Mouse (Mus musculus): ENCODE results near the gene Olfr372. TPM values are rescaled to one million over a fixed set of nuclear protein-coding genes. Genes with fewer than 3 reads are reported as not detected.
"Not testable (repeated sequence)": the region's sequence is repeated elsewhere in the genome, so short reads cannot be mapped to it uniquely, and the experiment has no call there.

Olfr372 gene
- not detected for total RNA-seq (2021)
- long read RNA-seq, experiment 1: 0 reads
- long read RNA-seq, experiment 2: 0 reads

GRCm38 (mm10) chr8:72040918-72041317, at the start of gene Olfr372:
TSS of gene Olfr372 (plus strand) at chr8:72041218.
- DNase-seq: not testable (repeated sequence)

- no peak for DNase-seq
Measured at GRCm38 (mm10) chr8:71999434-71999833, 41.6 kb upstream of the Olfr372 start.

- DNase-seq: no peak
Measured at GRCm38 (mm10) chr8:72000223-72000622, 40.8 kb upstream of the Olfr372 start.

DNA sequence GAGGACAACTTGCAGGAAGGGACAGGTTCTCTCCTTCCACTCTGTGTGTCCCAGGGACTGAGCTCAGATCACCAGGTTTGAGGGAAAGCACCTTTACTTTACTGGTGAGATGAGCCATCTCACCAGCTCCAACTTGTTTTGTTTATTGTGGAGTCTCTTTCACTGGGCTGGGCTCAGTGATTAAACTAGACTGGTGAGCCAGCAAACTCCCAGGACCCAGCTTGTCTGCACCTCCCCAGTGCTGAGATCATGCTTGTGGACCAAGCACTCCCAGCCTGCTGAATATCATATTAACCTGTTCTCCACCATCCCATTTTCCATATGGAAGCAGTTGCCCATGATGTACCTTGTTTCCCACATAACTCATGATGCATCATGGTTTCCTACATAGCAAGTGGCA, 38.1 kb upstream of the Olfr372 start:
- no peak for DNase-seq

DNA sequence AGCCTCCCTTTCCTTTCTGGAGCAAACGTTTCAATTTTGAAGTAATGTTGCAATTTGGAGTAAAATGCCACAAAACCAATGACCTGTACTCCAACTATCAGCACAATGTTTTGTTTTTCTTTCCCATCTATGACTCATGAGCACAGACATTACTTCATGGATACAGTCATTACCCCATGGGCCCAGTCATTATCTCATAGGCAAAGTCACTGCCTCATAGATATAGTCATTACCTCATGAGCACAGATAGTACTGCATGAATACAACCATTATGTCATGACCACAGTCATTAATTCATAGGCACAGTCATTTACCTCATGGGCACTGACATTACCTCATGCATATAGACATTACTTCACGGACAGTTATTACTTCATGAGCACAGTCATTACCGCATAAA, 35.1 kb upstream of the Olfr372 start:
- DNase-seq: no peak

DNA sequence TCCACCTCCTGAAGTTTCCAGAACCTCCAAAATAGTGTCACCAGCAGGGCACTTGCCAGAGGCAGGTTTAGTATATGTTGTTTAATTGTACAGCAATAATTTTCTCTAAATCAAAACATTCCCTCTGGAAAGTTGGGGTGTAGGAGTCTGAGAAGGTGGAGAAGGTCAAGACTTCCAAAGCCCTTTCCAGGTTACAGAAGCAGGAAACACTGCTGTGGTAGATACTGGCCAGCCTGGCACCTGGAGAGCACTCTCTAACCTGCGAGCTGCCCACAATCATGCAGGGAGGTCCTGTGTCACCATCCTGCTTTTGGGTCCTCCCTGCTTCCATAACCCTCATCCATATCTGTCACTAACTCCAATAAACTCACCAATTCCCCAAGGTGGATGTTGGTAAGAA, 34.3 kb upstream of the Olfr372 start:
- DNase-seq: no peak

- DNase-seq: peak; percentile 55
Measured at GRCm38 (mm10) chr8:72008134-72008641, 32.8 kb upstream of the Olfr372 start.

DNA sequence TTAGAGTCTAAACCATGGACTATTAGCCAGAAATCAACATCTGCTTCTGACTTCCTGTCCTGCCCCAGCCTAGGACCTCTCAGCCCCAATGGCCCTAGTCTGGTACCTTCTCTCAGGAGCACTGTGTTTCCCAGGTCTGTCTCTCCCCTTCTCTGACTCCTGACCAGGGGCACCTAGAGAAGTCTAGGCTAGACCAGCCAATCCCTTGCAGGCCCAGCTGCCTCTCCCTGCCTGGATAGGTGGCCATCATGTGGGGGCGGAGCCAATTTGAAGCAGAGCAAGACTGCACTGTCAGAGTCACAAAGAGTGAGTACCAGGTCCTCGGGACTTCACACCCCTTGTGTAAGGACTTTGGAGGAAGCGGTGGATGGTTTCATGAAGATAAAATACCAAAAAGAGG, 31.5 kb upstream of the Olfr372 start, which contains the start of gene Cyp4f18:
Cyp4f18 (minus strand) TSS at position 154 of the 400 bp plus-strand sequence.
- no peak for DNase-seq

DNA sequence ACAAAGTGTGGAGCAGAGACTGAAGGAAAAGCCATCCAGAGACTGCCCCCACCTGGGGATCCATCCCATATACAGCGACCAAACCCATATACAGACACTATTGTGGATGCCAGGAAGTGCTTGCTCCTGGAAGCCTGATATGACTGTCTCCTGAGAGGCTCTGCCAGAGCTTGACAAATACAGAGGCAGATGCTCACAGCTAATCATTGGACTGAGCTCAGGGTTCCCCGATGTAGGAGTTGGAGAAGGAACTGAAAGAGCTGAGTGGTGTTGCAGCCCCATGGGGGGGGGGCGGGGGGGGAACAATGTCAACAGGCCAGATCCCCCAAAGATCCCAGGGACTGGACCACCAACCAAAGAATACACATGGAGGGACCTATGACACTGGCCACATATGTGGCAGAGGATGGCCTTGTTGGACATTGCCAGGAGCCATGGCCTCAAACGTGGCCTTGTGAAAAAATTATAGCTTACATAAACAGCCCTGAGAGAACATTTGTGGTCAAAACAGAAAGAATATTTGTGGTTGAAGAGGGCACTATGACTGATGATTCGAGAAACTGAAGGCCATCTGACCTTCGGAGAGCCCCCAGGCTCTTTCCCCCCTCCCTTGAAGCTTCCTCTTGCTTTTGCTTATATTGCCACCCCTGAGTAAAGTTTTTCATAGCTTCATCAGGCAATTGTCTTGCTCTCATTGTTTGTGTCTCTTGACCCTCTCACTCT, 27.4 kb upstream of the Olfr372 start:
- DNase-seq: peak; percentile 36

GRCm38 (mm10) chr8:72017339-72017738, 23.7 kb upstream of the Olfr372 start:
- not testable (repeated sequence) for DNase-seq

DNA sequence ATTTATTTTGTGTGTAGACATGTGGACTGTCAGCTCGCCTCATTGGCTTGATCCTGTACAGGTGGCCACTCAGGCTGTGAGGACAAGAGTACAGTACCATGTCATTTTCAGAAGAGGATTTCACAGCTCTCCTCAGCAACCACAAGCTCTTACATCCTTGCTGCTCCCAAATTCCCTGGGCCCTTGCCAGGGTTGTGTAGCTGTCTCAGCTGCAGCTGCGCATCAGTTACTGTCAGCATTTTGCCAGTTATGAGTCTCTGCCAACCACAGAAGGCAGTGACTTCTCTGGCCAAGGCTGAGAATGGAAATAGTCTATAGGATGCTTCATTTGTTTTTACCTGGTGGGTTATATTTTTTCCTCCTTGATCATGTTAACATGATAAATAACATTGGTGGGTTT, 22.9 kb upstream of the Olfr372 start:
- DNase-seq: peak; percentile 30

DNA sequence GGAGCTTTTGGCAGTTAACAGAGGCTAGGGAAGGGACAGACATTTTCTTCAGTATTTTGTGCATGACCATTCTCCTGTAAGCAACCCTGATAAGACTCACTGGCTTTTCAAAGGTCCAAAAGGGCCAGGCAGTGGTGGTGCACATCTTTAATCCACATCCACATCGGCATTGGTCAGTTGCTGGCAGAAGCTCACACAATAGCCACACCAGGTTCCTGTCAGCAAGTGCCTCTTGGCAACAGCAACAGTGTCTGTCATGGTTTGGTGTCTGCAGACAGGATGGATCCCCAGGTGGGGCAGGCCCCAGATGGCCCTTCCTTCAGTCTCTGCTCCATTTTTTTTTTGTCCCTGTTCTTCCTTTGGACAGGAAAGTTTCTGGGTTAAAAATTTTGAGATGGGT, 22.0 kb upstream of the Olfr372 start:
- DNase-seq: not testable (repeated sequence)

- DNase-seq: no peak
Measured at GRCm38 (mm10) chr8:72019816-72020215, 21.2 kb upstream of the Olfr372 start.

- DNase-seq: not testable (repeated sequence)
Measured at GRCm38 (mm10) chr8:72024886-72025285, 16.1 kb upstream of the Olfr372 start.

- peak; percentile 71 for DNase-seq
Measured at GRCm38 (mm10) chr8:72032926-72033325, 8.1 kb upstream of the Olfr372 start.

DNA sequence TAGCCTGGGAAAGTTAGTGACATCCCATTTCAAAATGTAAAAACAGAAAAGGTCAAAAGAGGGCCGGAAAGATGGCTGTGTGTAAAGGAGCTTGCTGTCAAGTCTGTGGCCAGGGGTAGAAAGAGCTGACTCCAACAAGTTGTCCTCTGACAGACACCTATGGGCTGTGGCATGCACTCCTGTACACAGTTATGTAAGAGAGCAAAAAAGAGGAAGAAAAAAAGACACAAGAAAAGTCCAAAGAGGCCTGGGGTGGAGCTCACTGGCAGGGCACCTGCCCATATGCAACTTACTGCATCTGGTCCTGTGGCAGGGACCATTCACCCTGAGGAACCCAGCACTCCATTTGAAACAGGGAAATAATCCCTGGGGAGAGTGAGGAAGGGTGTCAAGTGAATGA, 1.5 kb downstream of the Olfr372 start:
- no peak for DNase-seq

GRCm38 (mm10) chr8:72054633-72055032, 13.6 kb downstream of the Olfr372 start:
- not testable (repeated sequence) for DNase-seq

DNA sequence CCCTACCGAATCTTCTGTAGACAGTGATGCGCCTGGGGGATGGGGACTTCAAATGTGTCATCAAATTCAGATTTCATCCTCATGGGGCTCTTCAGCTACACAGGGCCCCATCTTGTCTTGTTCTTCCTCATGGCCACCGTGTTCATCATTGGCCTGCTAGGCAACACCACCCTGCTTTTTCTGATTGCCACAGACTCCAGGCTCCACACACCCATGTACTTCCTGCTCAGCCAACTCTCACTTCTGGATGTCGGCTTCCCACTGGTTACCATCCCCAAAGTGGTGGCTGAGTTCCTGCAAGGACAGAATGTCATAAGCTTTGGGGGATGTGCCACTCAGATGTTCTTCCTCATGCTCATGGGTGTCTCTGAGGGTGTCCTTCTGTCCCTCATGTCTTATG, 16.6 kb downstream of the Olfr372 start:
- DNase-seq: not testable (repeated sequence)

DNA sequence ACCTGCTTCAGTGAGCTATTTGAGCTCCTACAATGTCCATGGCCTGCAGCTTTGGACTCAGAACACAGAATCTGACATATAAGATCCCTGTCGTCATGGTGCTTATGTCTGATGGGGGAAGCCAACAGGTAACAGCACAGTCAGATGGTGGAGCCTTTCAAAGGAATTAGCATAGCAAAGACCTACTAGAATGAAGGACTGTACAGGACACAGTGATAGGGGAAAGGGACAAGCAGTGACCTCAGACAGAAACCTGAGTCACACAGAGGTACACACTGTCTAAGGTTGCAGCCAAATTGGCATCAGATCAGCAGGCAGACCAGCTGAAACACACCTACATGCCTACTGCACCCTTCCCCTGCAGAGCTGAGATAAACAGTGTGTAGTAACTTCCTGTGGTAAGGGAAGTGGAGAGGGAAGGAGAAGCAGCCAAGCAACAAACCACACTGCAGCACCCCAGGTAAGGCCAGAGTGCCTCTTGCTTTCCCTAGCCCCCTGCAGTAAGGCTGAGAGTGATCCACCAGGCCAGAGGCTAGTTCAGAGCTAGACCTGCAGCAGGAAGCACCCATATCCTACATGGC, 25.9 kb downstream of the Olfr372 start:
- DNase-seq: not testable (repeated sequence)

GRCm38 (mm10) chr8:72082877-72083276, 41.9 kb downstream of the Olfr372 start, which contains the start of gene Olfr373:
TSS of gene Olfr373 (plus strand) at chr8:72083177.
- not testable (repeated sequence) for DNase-seq

- no peak for DNase-seq
Measured at GRCm38 (mm10) chr8:72084744-72085143, 43.7 kb downstream of the Olfr372 start.

- not testable (repeated sequence) for DNase-seq
Measured at GRCm38 (mm10) chr8:72087611-72088010, 46.6 kb downstream of the Olfr372 start.

GRCm38 (mm10) chr8:72096721-72097120, 55.7 kb downstream of the Olfr372 start:
- not testable (repeated sequence) for DNase-seq
